Mouse (Mus musculus): ENCODE measurements around the gene Gm49325.

DNA sequence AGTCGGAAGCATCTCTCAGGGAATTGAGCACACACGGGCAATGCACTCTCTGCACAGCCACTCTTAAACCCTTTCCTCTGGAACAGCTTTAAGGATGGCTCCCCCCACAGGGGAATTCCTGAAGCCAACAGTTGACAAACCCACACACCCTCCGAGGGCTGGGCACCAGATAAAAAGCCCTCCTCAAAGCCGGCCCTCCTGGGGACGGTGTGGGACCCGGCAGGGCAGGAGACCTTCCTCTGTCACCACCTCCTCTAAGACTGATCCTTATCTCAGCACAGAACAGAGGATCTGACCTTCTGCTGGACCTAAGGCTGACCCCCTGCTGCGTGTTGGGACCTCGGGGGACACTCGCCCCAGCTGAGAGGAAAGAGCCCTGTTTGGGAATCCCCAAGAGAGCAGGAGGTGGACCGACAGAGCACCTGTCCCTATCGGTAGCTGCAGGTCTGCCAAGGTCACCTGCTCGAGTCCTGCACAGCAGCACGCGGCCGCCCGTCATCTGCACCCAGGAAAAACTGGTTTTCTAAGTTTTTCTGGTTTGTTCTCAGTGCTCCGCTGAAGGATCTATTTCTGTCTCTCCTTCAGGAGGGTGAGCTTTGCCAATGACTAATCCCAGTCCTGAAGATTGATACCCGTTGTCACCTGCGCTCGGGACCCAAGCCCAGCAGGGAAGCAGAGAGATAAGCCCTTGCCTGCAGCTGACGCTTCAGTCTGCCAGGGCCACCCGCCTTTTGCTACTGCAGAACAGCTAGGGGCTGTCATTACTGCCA, 80.1 kb downstream of the Gm49325 start, which contains the start of gene Tspear:
- TF ChIP-seq POLR2A (IDR thresholded peaks at IDR 0.05; ENCODE audit: insufficient read length, low read depth) (no peak), MAX (IDR thresholded peaks at IDR 0.05; ENCODE audit: low read depth) (no peak), E2F4 (IDR thresholded peaks at IDR 0.05; ENCODE audit: insufficient read depth) (no peak), TCF3 (IDR thresholded peaks at IDR 0.05; ENCODE audit: insufficient read length, low read depth) (no peak), SRF (IDR thresholded peaks at IDR 0.05; ENCODE audit: control insufficient read depth, insufficient read length, low read depth) (no peak), USF1 (IDR thresholded peaks at IDR 0.05; ENCODE audit: low read depth) (no peak), MYOG (IDR thresholded peaks at IDR 0.05; ENCODE audit: control insufficient read depth in 1 of 3, insufficient read depth in 1 of 3, insufficient read length in 2 of 3, low read depth in 2 of 3) (peak in 1 of 3 experiments; percentile 30), TCF12 (IDR thresholded peaks at IDR 0.05; ENCODE audit: insufficient read depth, poor library complexity, severe bottlenecking) (no peak), MYOD1 (IDR thresholded peaks at IDR 0.05; ENCODE audit: control insufficient read depth in 1 of 3, insufficient read length in 2 of 3, low read depth in 2 of 3) (peak in 1 of 3 experiments; percentile 51), REST (IDR thresholded peaks at IDR 0.05; ENCODE audit: insufficient read depth, insufficient read length) (no peak), CEBPB (IDR thresholded peaks at IDR 0.05; ENCODE audit: insufficient read depth, poor library complexity, severe bottlenecking) (no peak), POLR2AphosphoS2 (IDR thresholded peaks at IDR 0.05; ENCODE audit: insufficient read length, low read depth) (no peak)
